Mouse (Mus musculus): ENCODE results near the gene Matn4.

DNA sequence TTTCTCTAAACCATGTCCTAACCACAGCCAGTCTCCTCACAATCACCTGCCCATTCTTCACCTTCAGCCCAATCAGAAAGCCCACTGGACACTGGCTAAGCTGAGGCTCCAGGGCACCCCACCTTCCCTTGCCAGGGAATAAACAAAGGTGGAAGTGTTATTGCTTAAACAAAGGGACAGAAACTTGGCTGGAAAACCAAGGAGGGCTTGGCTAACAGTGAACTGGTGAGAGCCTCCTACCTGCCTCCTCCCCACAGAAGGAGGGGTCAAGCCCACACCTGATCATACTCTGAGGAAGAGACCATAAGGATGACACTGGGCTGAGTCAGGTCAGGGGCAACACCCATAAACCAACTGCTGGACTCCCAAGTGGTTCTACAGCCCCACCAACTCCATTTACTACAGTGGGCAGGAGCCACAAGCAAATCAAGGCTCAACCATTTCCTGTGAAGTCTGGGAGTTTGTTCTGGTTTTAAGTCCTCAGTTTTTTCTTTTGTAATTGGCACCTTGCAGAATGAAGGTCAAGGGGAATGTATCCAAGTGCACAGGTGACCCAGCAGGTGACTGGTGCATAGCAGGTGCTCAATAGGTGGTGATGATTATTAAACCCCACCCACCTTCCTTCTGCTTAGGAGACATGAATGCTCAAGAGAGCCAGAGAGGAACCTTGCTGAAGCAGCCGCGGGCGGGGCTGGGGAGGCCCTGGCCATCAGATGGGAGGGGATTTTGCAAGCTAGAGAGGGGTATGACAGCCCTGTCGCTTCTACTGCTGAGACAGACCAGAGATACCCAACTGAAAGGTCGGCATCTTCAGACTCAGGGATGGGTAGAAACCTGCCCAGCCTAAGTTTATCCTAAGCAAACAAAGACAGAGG lies 30.5 kb upstream of the Matn4 start:
- TF ChIP-seq CTCF (IDR thresholded peaks at IDR 0.05; ENCODE audit: low read depth), result no peak
- TF ChIP-seq EP300 (IDR thresholded peaks at IDR 0.05; ENCODE audit: low read depth), result no peak
